Mouse (Mus musculus): ENCODE results near the gene Ankrd65. TPM values are rescaled to one million over a fixed set of nuclear protein-coding genes. Genes with fewer than 3 reads are reported as not detected.

The Ankrd65 gene
- total and polyA plus RNA-seq, 3 experiments: 0.12 TPM; not detected in 2

DNA sequence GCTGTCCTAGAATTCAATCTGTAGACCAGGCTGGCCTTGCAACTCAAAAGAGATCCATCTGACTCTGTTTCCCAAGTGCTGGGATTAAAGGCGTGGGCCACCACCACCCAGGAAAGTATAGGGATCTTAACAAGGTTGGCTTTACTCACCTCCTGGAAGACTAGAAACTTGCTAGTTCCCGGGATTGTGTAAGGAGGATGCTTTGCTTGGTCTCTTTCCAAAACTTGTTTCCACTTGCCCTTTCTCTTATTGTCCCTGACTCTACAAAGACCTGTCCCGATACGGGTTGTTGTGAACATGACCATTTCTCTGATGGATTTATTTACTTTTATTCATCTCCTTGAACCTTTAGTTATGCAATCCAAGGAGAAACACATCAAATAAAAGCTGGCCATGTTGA lies 39.6 kb downstream of the Ankrd65 start:
- Histone ChIP-seq H3K79me2 (ENCODE audit: control insufficient read depth, insufficient read depth, low read length, poor library complexity) (peaks cover 15% of the 10 kb centered on the region), H3K4me3 (ENCODE audit: control insufficient read depth in 1 of 2, insufficient read depth in 1 of 2, low read depth in 2 of 2, low read length in 2 of 2) (no peak overlapping the region), H3K27ac (ENCODE audit: control insufficient read depth, low read depth, low read length) (no peak overlapping the region), H3K9ac (ENCODE audit: control insufficient read depth, low read depth, low read length, poor library complexity, severe bottlenecking) (no peak overlapping the region), H3K36me3 (ENCODE audit: control insufficient read depth in 1 of 2, insufficient read depth in 2 of 2, low read length in 2 of 2) (peaks cover 3 to 7% of the 10 kb centered on the region in 2 experiments), H3K27me3 (ENCODE audit: control insufficient read depth in 1 of 2, insufficient read depth in 2 of 2, low read length in 2 of 2) (no peaks in the 10 kb centered on the region), H3K9me3 (replicated peaks; ENCODE audit: insufficient read depth, low read length) (no peaks in the 10 kb centered on the region), H3K4me1 (ENCODE audit: control insufficient read depth in 1 of 2, insufficient read depth in 2 of 2, low read length in 2 of 2) (peaks cover 0 to 10% of the 10 kb centered on the region in 2 experiments; a peak in 1 of 4 replicates)
- TF ChIP-seq POLR2AphosphoS2 (IDR thresholded peaks at IDR 0.05; ENCODE audit: low read length) (no peak), USF2 (IDR thresholded peaks at IDR 0.05; ENCODE audit: borderline replicate concordance in 1 of 2, insufficient read depth in 1 of 2, low read depth in 1 of 2, low read length in 2 of 2) (no peak), ELF1 (IDR thresholded peaks at IDR 0.05; ENCODE audit: low read depth, low read length) (no peak), BHLHE40 (IDR thresholded peaks at IDR 0.05; ENCODE audit: borderline replicate concordance, low read depth, low read length) (no peak), RAD21 (IDR thresholded peaks at IDR 0.05; ENCODE audit: low read depth, low read length) (no peak), NELFE (IDR thresholded peaks at IDR 0.05; ENCODE audit: low read depth, low read length) (no peak), ZC3H11A (IDR thresholded peaks at IDR 0.05; ENCODE audit: low read depth, low read length) (no peak), TCF12 (IDR thresholded peaks at IDR 0.05; ENCODE audit: low read depth, low read length) (no peak), POLR2A (IDR thresholded peaks at IDR 0.05; ENCODE audit: control insufficient read depth in 1 of 2, insufficient read depth in 1 of 2, low read depth in 1 of 2, low read length in 2 of 2, poor library complexity in 1 of 2) (no peak), MYB (IDR thresholded peaks at IDR 0.05; ENCODE audit: low read depth, low read length) (no peak), SIN3A (IDR thresholded peaks at IDR 0.05; ENCODE audit: low read length) (no peak)
- no peak for DNase-seq (ENCODE audit: low read depth, low spot score)

DNA sequence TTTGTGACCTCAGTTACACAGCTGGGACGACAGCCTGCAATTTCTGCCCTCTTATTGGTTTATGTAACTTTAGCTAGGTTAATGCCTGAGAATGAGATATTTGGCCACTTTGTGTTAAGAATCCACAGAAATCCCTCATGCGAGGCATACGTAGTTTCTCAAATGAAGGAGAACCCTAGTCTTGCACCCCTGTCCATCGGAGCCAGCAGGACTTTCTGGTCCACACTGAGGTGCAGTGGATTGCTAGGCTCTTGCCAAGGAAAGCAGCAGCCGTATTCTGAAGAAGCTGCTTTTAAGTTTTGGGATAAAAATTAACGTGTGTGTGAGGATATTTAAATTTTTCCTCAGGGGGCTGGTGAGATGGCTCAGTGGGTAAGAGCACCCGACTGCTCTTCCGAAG lies 40.4 kb downstream of the Ankrd65 start:
- H3K4me3 ChIP-seq (ENCODE audit: control insufficient read depth in 1 of 2, insufficient read depth in 1 of 2, low read depth in 2 of 2, low read length in 2 of 2): peak overlapping the region; percentile 24 to 84
- TF ChIP-seq TCF12 (IDR thresholded peaks at IDR 0.05; ENCODE audit: low read depth, low read length) (no peak), NELFE (IDR thresholded peaks at IDR 0.05; ENCODE audit: low read depth, low read length) (no peak), USF1 (IDR thresholded peaks at IDR 0.05; ENCODE audit: low read depth, low read length) (no peak), KAT2A (conservative IDR thresholded peaks at IDR 0.05; ENCODE audit: low read depth, low read length) (no peak), ZC3H11A (IDR thresholded peaks at IDR 0.05; ENCODE audit: low read depth, low read length) (no peak), CHD1 (IDR thresholded peaks at IDR 0.05; ENCODE audit: low read depth, low read length) (no peak), ELF1 (IDR thresholded peaks at IDR 0.05; ENCODE audit: low read depth, low read length) (no peak), NRF1 (IDR thresholded peaks at IDR 0.05; ENCODE audit: insufficient read depth, low read depth, low read length, poor library complexity, severe bottlenecking) (no peak)
- H3K27ac ChIP-seq (ENCODE audit: control insufficient read depth, low read depth, low read length): peak overlapping the region; percentile 57
- H3K36me3 ChIP-seq (ENCODE audit: control insufficient read depth in 1 of 2, insufficient read depth in 2 of 2, low read length in 2 of 2): peaks cover 0 to 7% of the 10 kb centered on the region in 2 experiments; a peak in 2 of 4 replicates
- H3K9me3 ChIP-seq (replicated peaks; ENCODE audit: insufficient read depth, low read length): no peaks in the 10 kb centered on the region
- H3K79me2 ChIP-seq (ENCODE audit: control insufficient read depth, insufficient read depth, low read length, poor library complexity): peaks cover 15% of the 10 kb centered on the region
- no peaks in the 10 kb centered on the region for H3K27me3 ChIP-seq (ENCODE audit: control insufficient read depth in 1 of 2, insufficient read depth in 2 of 2, low read length in 2 of 2)
- H3K9ac ChIP-seq (ENCODE audit: control insufficient read depth, low read depth, low read length, poor library complexity, severe bottlenecking): peak overlapping the region; percentile 54
- peaks cover 0 to 10% of the 10 kb centered on the region in 2 experiments; a peak in 1 of 4 replicates for H3K4me1 ChIP-seq (ENCODE audit: control insufficient read depth in 1 of 2, insufficient read depth in 2 of 2, low read length in 2 of 2)
- peak; percentile 68 for DNase-seq (ENCODE audit: low read depth, low spot score)

Measured in MEL (cell line).